Mouse (Mus musculus) erythroblast, embryonic 14.5 days (primary cell): ENCODE measurements around the gene Gm20498.

Experiments used
- GATA1 ChIP-seq: IDR thresholded peaks from 2 replicates; pipeline ENCODE4 v1.6.1; 2012; ENCODE audit warnings: low read length, inconsistent platforms, mixed read lengths
- TAL1 ChIP-seq: IDR thresholded peaks from 3 replicates; pipeline ENCODE4 v1.6.1; 2012; ENCODE audit warnings: low read length, inconsistent platforms, mixed read lengths

GRCm38 (mm10) chr12:81324116-81324515 is 208.6 kb downstream of the Gm20498 start:
- TF ChIP-seq GATA1, result no peak
- TF ChIP-seq TAL1, result no peak
